Mouse (Mus musculus): ENCODE measurements around the gene Il15ra.

DNA sequence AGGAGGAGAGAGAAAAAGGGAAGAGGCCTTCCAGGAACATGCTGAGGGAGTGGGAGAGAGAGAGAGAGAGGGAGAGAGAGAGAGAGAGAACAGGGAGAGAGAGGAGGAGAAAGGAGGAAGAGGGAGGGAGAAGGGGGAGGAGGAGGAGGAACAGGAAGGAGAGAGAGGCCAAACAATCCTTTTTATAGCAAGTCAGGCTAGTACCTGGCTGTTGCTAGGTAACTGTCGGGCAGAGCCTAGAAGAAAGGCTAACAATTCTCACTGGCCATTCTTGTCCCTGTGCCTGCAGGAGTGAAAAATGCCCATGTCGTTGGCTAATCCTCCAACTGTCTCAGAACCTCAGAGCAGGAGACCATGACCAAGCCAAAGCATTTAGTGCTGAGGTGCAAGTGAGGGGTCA lies 45.8 kb upstream of the Il15ra start:
- no peak for TF ChIP-seq POLR2A (IDR thresholded peaks at IDR 0.05; ENCODE audit: insufficient read depth, low read depth, low read length)
- TF ChIP-seq CTCF (IDR thresholded peaks at IDR 0.05; ENCODE audit: insufficient read depth, low read depth, low read length), result no peak
